Mouse (Mus musculus): ENCODE results near the gene Hspb1.

DNA sequence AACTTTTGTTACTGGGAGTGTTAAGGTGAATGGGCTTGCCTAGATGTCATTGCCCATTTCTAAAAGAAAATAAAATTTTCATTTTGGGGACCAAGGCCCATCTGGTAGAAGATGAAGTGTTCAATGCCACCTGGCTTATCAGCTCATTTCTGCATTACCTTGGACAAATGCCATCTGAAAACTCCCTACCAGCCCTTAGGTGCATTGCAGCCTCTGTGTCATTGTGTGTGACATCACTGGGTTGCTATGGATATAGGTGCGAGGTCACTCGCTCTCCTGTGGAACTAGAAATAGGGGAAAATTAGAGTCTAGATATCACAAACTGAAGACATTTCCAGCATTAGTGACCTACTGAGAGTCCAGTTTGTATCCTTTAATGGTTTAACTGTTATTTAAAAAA, 44.6 kb downstream of the Hspb1 start:
- TF ChIP-seq USF1 (IDR thresholded peaks at IDR 0.05; ENCODE audit: low read depth), result no peak
- no peak for TF ChIP-seq MYOG (IDR thresholded peaks at IDR 0.05; ENCODE audit: control insufficient read depth, extremely low read depth, insufficient read length)
- TF ChIP-seq CTCF (IDR thresholded peaks at IDR 0.05; ENCODE audit: control insufficient read depth, insufficient read depth, insufficient read length), result no peak
- TF ChIP-seq MAX (IDR thresholded peaks at IDR 0.05), result no peak
